Mouse (Mus musculus): ENCODE measurements around the gene Btbd6. TPM values are rescaled to one million over a fixed set of nuclear protein-coding genes. Genes with fewer than 3 reads are reported as not detected.
A peak's percentile ranks its signal among the peaks of the same experiment; 100 is the strongest.

The Btbd6 gene
- polyA plus RNA-seq, 1 experiment from 2014 or later = 26.8 TPM

- no peak overlapping the region for H3K4me2 ChIP-seq (replicated peaks; ENCODE audit: low read depth, low read length)
- DNase-seq (ENCODE audit: low spot score) = no peak
- no peaks in the 10 kb centered on the region for H3K27me3 ChIP-seq (ENCODE audit: control insufficient read depth, insufficient read depth, low read length)
- H3K9me3 ChIP-seq (ENCODE audit: control insufficient read depth, low read length) = no peaks in the 10 kb centered on the region
- H3K4me3 ChIP-seq (ENCODE audit: low read depth, low read length) = no peak overlapping the region
- ATAC-seq (ENCODE audit: low FRiP score) = no peak
- H3K36me3 ChIP-seq (ENCODE audit: control insufficient read depth, insufficient read depth, low read length) = peaks cover 19% of the 10 kb centered on the region
- no peaks in the 10 kb centered on the region for H3K4me1 ChIP-seq (replicated peaks; ENCODE audit: control insufficient read depth, insufficient read depth, low read length)
- no peak overlapping the region for H3K27ac ChIP-seq (ENCODE audit: low read depth, low read length)
- 67% methylated on average over 8 of the region's 8 CpGs for WGBS
- no peak overlapping the region for H3K9ac ChIP-seq (ENCODE audit: low read depth, low read length)
Observed at GRCm38 (mm10) chr12:112968943-112969342, 7.3 kb upstream of the Btbd6 start.

DNA sequence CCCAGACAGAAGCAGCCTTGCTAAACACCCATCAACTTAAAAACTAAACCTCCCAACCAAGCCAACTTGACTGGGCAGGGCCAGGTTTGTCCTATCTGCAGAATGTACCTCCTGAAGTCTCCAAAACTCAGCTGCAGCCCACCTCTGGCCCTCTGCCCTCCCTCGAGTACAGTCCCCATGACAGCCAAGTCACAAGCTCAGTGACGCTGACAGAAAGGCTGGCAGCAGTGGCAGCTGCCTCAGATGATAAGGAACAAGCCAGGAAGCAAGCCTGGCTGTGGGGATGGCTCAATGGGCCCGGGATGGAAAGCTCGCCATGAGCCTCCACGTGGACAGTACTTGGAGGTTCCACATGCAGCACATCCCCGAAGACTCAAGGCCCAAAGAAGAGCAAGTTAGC, 6.7 kb upstream of the Btbd6 start:
- DNase-seq (ENCODE audit: low spot score) (no peak), ATAC-seq (ENCODE audit: low FRiP score) (no peak)
- Histone ChIP-seq H3K36me3 (ENCODE audit: control insufficient read depth, insufficient read depth, low read length) (peaks cover 19% of the 10 kb centered on the region), H3K27ac (ENCODE audit: low read depth, low read length) (no peak overlapping the region), H3K27me3 (ENCODE audit: control insufficient read depth, insufficient read depth, low read length) (no peaks in the 10 kb centered on the region), H3K9me3 (ENCODE audit: control insufficient read depth, low read length) (no peaks in the 10 kb centered on the region), H3K4me2 (replicated peaks; ENCODE audit: low read depth, low read length) (no peak overlapping the region), H3K9ac (ENCODE audit: low read depth, low read length) (no peak overlapping the region), H3K4me3 (ENCODE audit: low read depth, low read length) (no peak overlapping the region), H3K4me1 (replicated peaks; ENCODE audit: control insufficient read depth, insufficient read depth, low read length) (no peaks in the 10 kb centered on the region)
- 92% methylated on average over 6 of the region's 6 CpGs for WGBS

GRCm38 (mm10) chr12:112974736-112975135, 1.5 kb upstream of the Btbd6 start:
- Histone ChIP-seq H3K4me2 (replicated peaks; ENCODE audit: low read depth, low read length) (no peak overlapping the region), H3K4me3 (ENCODE audit: low read depth, low read length) (no peak overlapping the region), H3K4me1 (replicated peaks; ENCODE audit: control insufficient read depth, insufficient read depth, low read length) (peaks cover 2% of the 10 kb centered on the region; the same call in 1 of the 2 replicates), H3K9ac (ENCODE audit: low read depth, low read length) (no peak overlapping the region), H3K27me3 (ENCODE audit: control insufficient read depth, insufficient read depth, low read length) (no peaks in the 10 kb centered on the region), H3K9me3 (ENCODE audit: control insufficient read depth, low read length) (no peaks in the 10 kb centered on the region), H3K27ac (ENCODE audit: low read depth, low read length) (no peak overlapping the region), H3K36me3 (ENCODE audit: control insufficient read depth, insufficient read depth, low read length) (peaks cover 11% of the 10 kb centered on the region; the same call in 1 of the 2 replicates)
- ATAC-seq (ENCODE audit: low FRiP score) (no peak), DNase-seq (ENCODE audit: low spot score) (no peak)
- 90% methylated on average over 9 of the region's 9 CpGs for WGBS

- WGBS = 47% methylated on average over 12 of the region's 12 CpGs
- Histone ChIP-seq H3K4me1 (replicated peaks; ENCODE audit: control insufficient read depth, insufficient read depth, low read length) (peaks cover 2% of the 10 kb centered on the region; the same call in 1 of the 2 replicates), H3K27ac (ENCODE audit: low read depth, low read length) (peak overlapping the region; percentile 79; the same call in 1 of the 2 replicates), H3K36me3 (ENCODE audit: control insufficient read depth, insufficient read depth, low read length) (peaks cover 7% of the 10 kb centered on the region; the same call in 1 of the 2 replicates), H3K4me2 (replicated peaks; ENCODE audit: low read depth, low read length) (peak overlapping the region; percentile 93), H3K9ac (ENCODE audit: low read depth, low read length) (peak overlapping the region; percentile 88), H3K4me3 (ENCODE audit: low read depth, low read length) (peak overlapping the region; percentile 68), H3K9me3 (ENCODE audit: control insufficient read depth, low read length) (no peaks in the 10 kb centered on the region), H3K27me3 (ENCODE audit: control insufficient read depth, insufficient read depth, low read length) (no peaks in the 10 kb centered on the region)
- DNase-seq (ENCODE audit: low spot score) (no peak), ATAC-seq (ENCODE audit: low FRiP score) (no peak)
Observed at GRCm38 (mm10) chr12:112977156-112977555, 874 bp downstream of the Btbd6 start.

GRCm38 (mm10) chr12:112982031-112982430, 5.7 kb downstream of the Btbd6 start:
- Histone ChIP-seq H3K36me3 (ENCODE audit: control insufficient read depth, insufficient read depth, low read length) (peaks cover 6% of the 10 kb centered on the region; the same call in 1 of the 2 replicates), H3K27me3 (ENCODE audit: control insufficient read depth, insufficient read depth, low read length) (no peaks in the 10 kb centered on the region), H3K4me2 (replicated peaks; ENCODE audit: low read depth, low read length) (no peak overlapping the region), H3K9ac (ENCODE audit: low read depth, low read length) (no peak overlapping the region), H3K4me3 (ENCODE audit: low read depth, low read length) (no peak overlapping the region), H3K4me1 (replicated peaks; ENCODE audit: control insufficient read depth, insufficient read depth, low read length) (peaks cover 2% of the 10 kb centered on the region; the same call in 1 of the 2 replicates), H3K27ac (ENCODE audit: low read depth, low read length) (no peak overlapping the region), H3K9me3 (ENCODE audit: control insufficient read depth, low read length) (no peaks in the 10 kb centered on the region)
- no peak for ATAC-seq (ENCODE audit: low FRiP score)
- no peak for DNase-seq (ENCODE audit: low spot score)
- whole genome bisulfite sequencing = 88% methylated on average over 2 of the region's 2 CpGs

GRCm38 (mm10) chr12:112985346-112985745, 9.1 kb downstream of the Btbd6 start:
- Histone ChIP-seq H3K27ac (ENCODE audit: low read depth, low read length) (no peak overlapping the region), H3K4me1 (replicated peaks; ENCODE audit: control insufficient read depth, insufficient read depth, low read length) (no peaks in the 10 kb centered on the region), H3K27me3 (ENCODE audit: control insufficient read depth, insufficient read depth, low read length) (no peaks in the 10 kb centered on the region), H3K4me3 (ENCODE audit: low read depth, low read length) (no peak overlapping the region), H3K9ac (ENCODE audit: low read depth, low read length) (no peak overlapping the region), H3K36me3 (ENCODE audit: control insufficient read depth, insufficient read depth, low read length) (peaks cover 4% of the 10 kb centered on the region; the same call in 1 of the 2 replicates), H3K4me2 (replicated peaks; ENCODE audit: low read depth, low read length) (no peak overlapping the region), H3K9me3 (ENCODE audit: control insufficient read depth, low read length) (no peaks in the 10 kb centered on the region)
- DNase-seq (ENCODE audit: low spot score) (peak; percentile 27), ATAC-seq (ENCODE audit: low FRiP score) (no peak)
- 92% methylated on average over 6 of the region's 6 CpGs for WGBS

- DNase-seq (ENCODE audit: low spot score) (peak; percentile 25), ATAC-seq (ENCODE audit: low FRiP score) (no peak)
- no peaks in the 10 kb centered on the region for H3K4me1 ChIP-seq (replicated peaks; ENCODE audit: control insufficient read depth, insufficient read depth, low read length)
- no peak overlapping the region for H3K4me3 ChIP-seq (ENCODE audit: low read depth, low read length)
- no peak overlapping the region for H3K9ac ChIP-seq (ENCODE audit: low read depth, low read length)
- no peaks in the 10 kb centered on the region for H3K27me3 ChIP-seq (ENCODE audit: control insufficient read depth, insufficient read depth, low read length)
- H3K4me2 ChIP-seq (replicated peaks; ENCODE audit: low read depth, low read length) = no peak overlapping the region
- peaks cover 11% of the 10 kb centered on the region; the same call in 1 of the 2 replicates for H3K36me3 ChIP-seq (ENCODE audit: control insufficient read depth, insufficient read depth, low read length)
- no peaks in the 10 kb centered on the region for H3K9me3 ChIP-seq (ENCODE audit: control insufficient read depth, low read length)
- no peak overlapping the region for H3K27ac ChIP-seq (ENCODE audit: low read depth, low read length)
- whole genome bisulfite sequencing = 71% methylated on average over 6 of the region's 6 CpGs
Observed at GRCm38 (mm10) chr12:112987877-112988276, 11.6 kb downstream of the Btbd6 start.

- DNase-seq (ENCODE audit: low spot score) = no peak
- Histone ChIP-seq H3K4me1 (replicated peaks; ENCODE audit: control insufficient read depth, insufficient read depth, low read length) (no peaks in the 10 kb centered on the region), H3K9ac (ENCODE audit: low read depth, low read length) (no peak overlapping the region), H3K27me3 (ENCODE audit: control insufficient read depth, insufficient read depth, low read length) (no peaks in the 10 kb centered on the region), H3K36me3 (ENCODE audit: control insufficient read depth, insufficient read depth, low read length) (0 out of 2 replicates have a peak, but pooled peaks cover 8% of the 10 kb centered on the region), H3K4me2 (replicated peaks; ENCODE audit: low read depth, low read length) (no peak overlapping the region), H3K9me3 (ENCODE audit: control insufficient read depth, low read length) (no peaks in the 10 kb centered on the region), H3K27ac (ENCODE audit: low read depth, low read length) (no peak overlapping the region), H3K4me3 (ENCODE audit: low read depth, low read length) (no peak overlapping the region)
- 89% methylated on average over 5 of the region's 5 CpGs for WGBS
- ATAC-seq (ENCODE audit: low FRiP score) = no peak
Observed at GRCm38 (mm10) chr12:112990706-112991405, 14.6 kb downstream of the Btbd6 start.

DNA sequence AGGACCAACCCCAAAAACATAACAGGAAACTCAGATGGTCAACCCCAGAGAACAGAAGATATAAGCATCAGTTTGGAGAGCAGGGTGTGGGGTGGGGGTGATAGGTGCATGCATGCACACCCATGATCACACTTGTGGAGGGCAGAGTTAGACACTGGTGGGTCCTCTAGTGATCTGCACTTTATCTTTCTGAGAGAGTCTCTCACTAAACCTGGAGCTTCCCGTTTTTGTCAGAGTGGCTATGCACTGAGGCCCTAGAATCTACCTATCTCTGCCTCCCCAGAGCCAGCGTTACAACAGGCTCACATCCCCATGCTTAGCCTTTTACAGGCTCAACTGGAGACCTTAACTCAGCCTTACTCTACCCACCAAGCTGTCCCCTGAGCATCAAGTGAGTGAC, 15.2 kb downstream of the Btbd6 start:
- H3K4me1 ChIP-seq (replicated peaks; ENCODE audit: control insufficient read depth, insufficient read depth, low read length) = no peaks in the 10 kb centered on the region
- WGBS = 79% methylated on average over 2 of the region's 2 CpGs
- no peak overlapping the region for H3K4me2 ChIP-seq (replicated peaks; ENCODE audit: low read depth, low read length)
- no peaks in the 10 kb centered on the region for H3K27me3 ChIP-seq (ENCODE audit: control insufficient read depth, insufficient read depth, low read length)
- H3K36me3 ChIP-seq (ENCODE audit: control insufficient read depth, insufficient read depth, low read length) = 0 out of 2 replicates have a peak, but pooled peaks cover 8% of the 10 kb centered on the region
- no peak overlapping the region for H3K27ac ChIP-seq (ENCODE audit: low read depth, low read length)
- H3K4me3 ChIP-seq (ENCODE audit: low read depth, low read length) = no peak overlapping the region
- no peak overlapping the region for H3K9ac ChIP-seq (ENCODE audit: low read depth, low read length)
- ATAC-seq (ENCODE audit: low FRiP score) (no peak), DNase-seq (ENCODE audit: low spot score) (no peak)
- no peaks in the 10 kb centered on the region for H3K9me3 ChIP-seq (ENCODE audit: control insufficient read depth, low read length)

All from hindbrain, embryonic 11.5 days (tissue).